Mouse (Mus musculus): ENCODE data around the gene Adat1.

DNA sequence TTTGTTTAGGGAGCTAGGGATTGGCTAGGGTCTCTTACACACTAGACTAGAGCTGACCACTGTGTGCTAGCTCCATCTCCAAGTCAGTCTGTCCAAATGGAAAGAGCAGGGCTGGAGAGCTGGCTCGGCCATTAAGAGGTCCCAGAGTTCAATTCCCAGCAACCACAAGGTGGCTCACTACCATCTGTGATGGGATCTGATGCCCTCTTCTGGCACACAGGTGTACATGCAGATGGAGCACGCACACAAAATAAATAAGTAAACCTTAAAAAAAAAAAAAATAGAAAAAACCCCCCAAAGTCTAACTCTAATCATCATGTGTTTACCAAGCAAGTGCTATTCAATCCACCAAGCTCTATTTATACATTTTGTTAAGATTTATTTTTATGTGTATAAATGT is 72.4 kb downstream of the Adat1 start:
- peak; percentile 78 for TF ChIP-seq CTCF (IDR thresholded peaks at IDR 0.05; ENCODE audit: low read depth)
- no peak for TF ChIP-seq EP300 (IDR thresholded peaks at IDR 0.05; ENCODE audit: low read depth)
